14 mouse cellular contexts compared by ENCODE assay signal in the genomic region with DNA sequence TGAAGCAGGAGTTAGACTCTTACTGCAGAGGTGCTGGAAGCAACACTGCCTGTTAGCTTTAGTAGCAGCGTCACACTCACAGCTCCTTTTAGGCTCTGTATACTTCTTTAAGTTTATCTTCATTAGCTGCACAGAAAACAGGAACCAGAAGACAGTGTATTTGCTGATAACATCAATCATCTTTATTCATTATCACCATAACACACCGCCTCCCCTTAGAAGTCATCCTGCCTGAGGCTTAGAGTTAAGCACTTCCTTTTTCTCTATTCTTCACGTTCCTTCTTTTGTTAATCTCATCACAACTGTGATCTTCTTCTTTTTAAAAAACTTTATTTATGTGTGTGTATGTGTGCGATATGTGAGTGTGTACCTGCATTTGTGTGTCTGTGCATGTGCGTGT.
"Had no signal": no experiment of that assay in that cellular context is flagged by ENCODE, and none has a peak within 500 bp of the region (broad histone marks: within the 10 kb centered on the region; RNA-seq: fewer than 3 reads in every experiment).

No protein-coding gene starts in this region.

- H3K9me3 ChIP-seq: kidney, embryonic 15.5 days; limb, embryonic 10.5 days; liver, embryonic 15.5 days; megakaryocyte, embryonic 14.5 days; midbrain, embryonic 12.5 days had no signal

- H3K36me3 ChIP-seq: kidney, embryonic 15.5 days; limb, embryonic 10.5 days; liver, embryonic 15.5 days; midbrain, embryonic 12.5 days had no signal

- ATAC-seq: lung, postnatal 0 days; midbrain, embryonic 16.5 days had no signal

- H3K4me3 ChIP-seq: kidney, embryonic 15.5 days; left cerebral cortex, adult 2 months; limb, embryonic 10.5 days; liver, embryonic 15.5 days; megakaryocyte, embryonic 14.5 days; midbrain, embryonic 12.5 days had no signal

- H3K27me3 ChIP-seq: kidney, embryonic 15.5 days; liver, embryonic 15.5 days; midbrain, embryonic 12.5 days had no signal

- DNase-seq: kidney, postnatal 14 days; lung, adult 2 months; lung, postnatal 36 days; right cerebral cortex, adult 18-20 months; right cerebral cortex, postnatal 25 days; thymus, postnatal 4 days had no signal

- H3K4me1 ChIP-seq: kidney, embryonic 15.5 days; liver, embryonic 15.5 days had no signal
